Mouse (Mus musculus) neutrophil, adult 59 days (primary cell): Measurements from ENCODE around the gene Gm3259. TPM values are rescaled to one million over a fixed set of nuclear protein-coding genes. Genes with fewer than 3 reads are reported as not detected.

Source experiments
- total RNA-seq, 2 experiments: library from RNA; stranded (reverse); gene quantifications; 1 replicate in 1 of 2; 2 replicates in 1 of 2; pipeline ENCODE4 v1.2.4; 2023

Gm3259 gene
- total RNA-seq, result not detected

GRCm38 (mm10) chr5:95305611-95306010 is at the start of gene Gm3259:
TSS of gene Gm3259 (plus strand) at chr5:95305911.

DNA sequence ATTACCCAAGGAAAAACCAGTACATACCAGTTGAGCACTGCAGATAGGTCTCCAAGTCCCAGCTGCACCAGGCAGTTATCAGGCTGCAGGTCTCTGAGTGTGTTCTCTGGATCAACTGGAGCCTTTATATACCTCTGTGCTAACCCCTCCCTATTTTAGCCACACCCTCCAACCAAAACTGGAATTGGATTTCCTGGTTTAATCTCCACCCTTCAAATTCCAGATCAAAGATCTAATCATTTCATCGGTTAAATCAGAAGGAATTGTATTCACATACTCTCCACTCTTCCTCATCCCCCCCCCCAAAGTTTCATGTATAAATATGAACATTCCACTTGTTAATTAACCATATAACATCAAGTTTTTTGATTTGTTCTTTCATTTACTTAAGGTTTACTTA is 33.0 kb upstream of the Gm3259 start, which contains the start of gene Gm10424:
Gene Gm10424, minus strand, starts transcription at position 101 of the 400 bp plus-strand sequence.

Other genes starting within 250 kb of the Gm3259 start
- gene Gm7942, start 199.0 kb upstream of the Gm3259 start, total RNA-seq, result not detected
- gene Gm16513, start 123.3 kb upstream of the Gm3259 start, total RNA-seq, result not detected
- gene Gm10424, start 33.1 kb upstream of the Gm3259 start, total RNA-seq, result not detected
- not detected for gene D5Ertd577e, start 150.9 kb downstream of the Gm3259 start, total RNA-seq
- gene Gm3286, start 204.8 kb downstream of the Gm3259 start, total RNA-seq, result not detected